Mouse (Mus musculus) frontal cortex, adult (tissue): ENCODE measurements at regions not wholly inside any gene's neighbourhood (a gene's known extent, or its start where the extent isn't known, plus 50 kb on each side); places are given as distances from the start of the nearest gene placed in this dataset.

Experiments used
- ATAC-seq: cut with Nextera tagmentation; 2 replicates; pipeline ENCODE4 v1.9.2; 2017; ENCODE audit warnings: mild to moderate bottlenecking, moderate library complexity, mixed read lengths; ENCODE audit not compliant: low TSS enrichment

GRCm38 (mm10) chr13:91274131-91274530, 50.4 kb upstream of the Atg10 start:
- ATAC-seq, result peak; percentile 98

GRCm38 (mm10) chr13:91274615-91275014, 50.8 kb upstream of the Atg10 start:
- ATAC-seq, result peak; percentile 86

- ATAC-seq, result no peak
Observed at GRCm38 (mm10) chr13:91279487-91279886, 55.7 kb upstream of the Atg10 start.

- ATAC-seq, result no peak
Observed at GRCm38 (mm10) chr13:91295552-91296170, 71.9 kb upstream of the Atg10 start.

- ATAC-seq, result no peak
Observed at GRCm38 (mm10) chr13:91296521-91297160, 72.9 kb upstream of the Atg10 start.

- no peak for ATAC-seq
Observed at GRCm38 (mm10) chr13:91301849-91302248, 78.1 kb upstream of the Atg10 start.

- ATAC-seq, result peak; percentile 44; the same call in 1 of the 2 replicates
Observed at GRCm38 (mm10) chr13:91305697-91306405, 82.1 kb upstream of the Atg10 start.

GRCm38 (mm10) chr13:91306545-91306944, 82.8 kb upstream of the Atg10 start:
- ATAC-seq, result no peak

GRCm38 (mm10) chr13:91312905-91313571, 89.3 kb upstream of the Atg10 start:
- peak; percentile 80 for ATAC-seq

- no peak for ATAC-seq
Observed at GRCm38 (mm10) chr13:91322331-91322730, 98.6 kb upstream of the Atg10 start.

- no peak for ATAC-seq
Observed at GRCm38 (mm10) chr13:91326834-91327233, 103.1 kb upstream of the Atg10 start.

- ATAC-seq, result no peak
Observed at GRCm38 (mm10) chr13:91334283-91334682, 110.5 kb upstream of the Atg10 start.

GRCm38 (mm10) chr13:91344139-91344538, 115.9 kb upstream of the Ssbp2 start:
- no peak for ATAC-seq

- ATAC-seq, result no peak
Observed at GRCm38 (mm10) chr13:91348489-91349083, 111.5 kb upstream of the Ssbp2 start.

GRCm38 (mm10) chr13:91352311-91352710, 107.8 kb upstream of the Ssbp2 start:
- ATAC-seq, result no peak

- no peak for ATAC-seq
Observed at GRCm38 (mm10) chr13:91356516-91356915, 103.6 kb upstream of the Ssbp2 start.

- no peak for ATAC-seq
Observed at GRCm38 (mm10) chr13:91360121-91360520, 100.0 kb upstream of the Ssbp2 start.

- ATAC-seq, result peak; percentile 61
Observed at GRCm38 (mm10) chr13:91365270-91365952, 94.7 kb upstream of the Ssbp2 start.

GRCm38 (mm10) chr13:91366540-91366939, 93.5 kb upstream of the Ssbp2 start:
- ATAC-seq, result no peak

- no peak for ATAC-seq
Observed at GRCm38 (mm10) chr13:91367896-91368556, 92.1 kb upstream of the Ssbp2 start.

- no peak for ATAC-seq
Observed at GRCm38 (mm10) chr13:91368664-91369063, 91.4 kb upstream of the Ssbp2 start.
